Mouse (Mus musculus) neural tube, embryonic 14.5 days (tissue): Measurements from ENCODE around the gene Gm10645. TPM values are rescaled to one million over a fixed set of nuclear protein-coding genes. Genes with fewer than 3 reads are reported as not detected.
A peak's percentile ranks its signal among the peaks of the same experiment; 100 is the strongest.

Experiments
- ATAC-seq: fragments of 200-750 bp; cut with Nextera tagmentation; 2 replicates; pipeline ENCODE4 v1.8.0; 2017; ENCODE audit warnings: low read depth, mild to moderate bottlenecking, moderate TSS enrichment, moderate library complexity
- H3K27ac ChIP-seq: fragments of 300-500 bp; sonication (generic); 2 replicates; pipeline ENCODE4 v1.5.1; 2014; ENCODE audit warnings: low read depth, mild to moderate bottlenecking, control low read depth, low read length, moderate library complexity, mixed read lengths
- H3K27me3 ChIP-seq: fragments of 300-500 bp; sonication (generic); 2 replicates; pipeline ENCODE4 v1.6.1; 2014; ENCODE audit warnings: low read length; ENCODE audit not compliant: control insufficient read depth, insufficient read depth
- H3K36me3 ChIP-seq: fragments of 300-500 bp; sonication (generic); 2 replicates; pipeline ENCODE4 v1.6.1; 2014; ENCODE audit warnings: low read length, mixed read lengths; ENCODE audit not compliant: control insufficient read depth, insufficient read depth
- H3K4me1 ChIP-seq: fragments of 300-500 bp; sonication (generic); 2 replicates; pipeline ENCODE4 v1.6.1; 2014; ENCODE audit warnings: low read length; ENCODE audit not compliant: control insufficient read depth, insufficient read depth
- H3K4me2 ChIP-seq: fragments of 300-500 bp; sonication (generic); 2 replicates; pipeline ENCODE4 v1.6.1; 2014; ENCODE audit warnings: mild to moderate bottlenecking, low read depth, low read length, control low read depth
- H3K4me3 ChIP-seq: fragments of 300-500 bp; sonication (generic); 2 replicates; pipeline ENCODE4 v1.5.1; 2014; ENCODE audit warnings: low read depth, low read length, control low read depth, mixed read lengths
- H3K9ac ChIP-seq: fragments of 300-500 bp; sonication (generic); replicated peaks from 2 replicates; pipeline ENCODE4 v1.6.1; 2014; ENCODE audit warnings: low read depth, mild to moderate bottlenecking, control low read depth, low read length, mixed read lengths
- H3K9me3 ChIP-seq: fragments of 300-500 bp; sonication (generic); 2 replicates; pipeline ENCODE4 v1.6.1; 2016; ENCODE audit warnings: low read length; ENCODE audit not compliant: control insufficient read depth
- WGBS: fragments of 180-500 bp; shearing (Covaris S2); extraction: QIAGEN DNeasy Blood & Tissue Kit; methylation state at CpG from one replicate; pipeline ENCODE4 v1.1.7; 2014; 5-methylcytosine and 5-hydroxymethylcytosine counted together
- polyA plus RNA-seq: library from polyadenylated mRNA; unstranded; fragments of >200 nt; fragmentation: Nextera tagmentation; extraction: Ambion mirVana; gene quantifications from 2 replicates; pipeline ENCODE4 v1.2.1, GENCODE M21; 2014

The Gm10645 gene
- 9.8 and 14.2 TPM in 2 replicates for polyA plus RNA-seq

GRCm38 (mm10) chr8:83165931-83166867 lies at the start of gene Gm10645:
TSS of gene Gm10645 (minus strand) at chr8:83166170.
- peak; percentile 70 for ATAC-seq
- peak within 1 kb of the TSS; percentile 70 for H3K4me2 ChIP-seq
- peak within 1 kb of the TSS; percentile 90 for H3K4me3 ChIP-seq
- peak within 1 kb of the TSS; percentile 94 for H3K27ac ChIP-seq
- no peaks in the 10 kb centered on the region; the same call in 1 of the 2 replicates for H3K27me3 ChIP-seq
- no peaks in the 10 kb centered on the region for H3K9me3 ChIP-seq
- peaks cover 13% of the 10 kb centered on the region for H3K4me1 ChIP-seq
- H3K9ac ChIP-seq = peak within 1 kb of the TSS; percentile 98
- WGBS = 2% methylated on average over 54 of the region's 54 CpGs
- H3K36me3 ChIP-seq = no peaks in the 10 kb centered on the region

GRCm38 (mm10) chr8:83215065-83215464 lies 49.1 kb upstream of the Gm10645 start:
- Histone ChIP-seq H3K27ac (no peak overlapping the region), H3K4me3 (no peak overlapping the region), H3K4me1 (no peaks in the 10 kb centered on the region), H3K27me3 (no peaks in the 10 kb centered on the region), H3K4me2 (no peak overlapping the region), H3K9ac (no peak overlapping the region), H3K9me3 (no peaks in the 10 kb centered on the region), H3K36me3 (no peaks in the 10 kb centered on the region)
- no peak for ATAC-seq
- 80% methylated on average over 5 of the region's 5 CpGs for WGBS

DNA sequence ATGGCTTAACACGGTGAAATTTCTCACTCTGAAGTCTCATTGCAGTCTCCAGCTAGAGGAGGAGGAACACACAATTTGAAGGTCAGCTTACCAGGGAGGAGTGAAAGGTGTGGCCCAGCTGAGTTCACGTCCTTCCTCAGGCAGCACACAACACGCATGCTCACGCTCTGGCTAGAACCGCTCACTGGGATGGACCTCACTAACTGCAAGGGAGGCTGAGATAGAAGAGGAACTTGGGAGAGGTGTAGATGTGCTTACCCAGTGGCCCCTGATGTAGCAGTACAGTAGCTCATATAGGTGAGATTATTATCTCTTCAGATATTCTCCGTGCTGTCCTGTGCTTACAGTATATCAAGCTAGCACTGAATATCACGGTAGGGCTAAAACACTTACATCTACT lies 44.7 kb upstream of the Gm10645 start:
- H3K9ac ChIP-seq = no peak overlapping the region
- 87% methylated on average over 7 of the region's 7 CpGs for WGBS
- H3K9me3 ChIP-seq = no peaks in the 10 kb centered on the region

DNA sequence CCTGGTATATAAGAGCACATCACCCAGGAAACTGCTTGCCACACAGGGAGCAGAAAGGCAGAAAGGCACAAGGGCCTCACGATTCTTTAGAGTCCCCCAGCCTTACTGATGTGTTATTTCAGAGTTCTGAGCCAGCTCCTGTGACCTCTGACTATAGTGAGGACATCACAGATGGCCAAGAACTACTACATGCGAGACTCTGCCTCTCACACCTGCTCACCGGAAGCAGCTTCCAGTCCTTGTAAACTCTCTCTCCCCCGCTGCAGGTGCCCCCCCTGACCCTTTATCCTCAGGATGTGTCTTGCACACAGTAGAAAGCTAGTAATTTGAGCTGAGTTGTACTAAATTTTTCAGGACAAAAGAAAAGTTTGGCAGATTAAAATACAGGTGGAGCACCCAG lies 43.6 kb upstream of the Gm10645 start:
- Histone ChIP-seq H3K4me2 (no peak overlapping the region), H3K27ac (no peak overlapping the region), H3K9me3 (no peaks in the 10 kb centered on the region), H3K4me3 (no peak overlapping the region), H3K27me3 (no peaks in the 10 kb centered on the region), H3K9ac (no peak overlapping the region), H3K36me3 (no peaks in the 10 kb centered on the region), H3K4me1 (no peaks in the 10 kb centered on the region)
- ATAC-seq = no peak
- 70% methylated on average over 4 of the region's 4 CpGs for WGBS

More for the DNA sequence above, 44.7 kb upstream of the Gm10645 start:
- Histone ChIP-seq H3K4me2 (no peak overlapping the region), H3K36me3 (no peaks in the 10 kb centered on the region), H3K27ac (no peak overlapping the region), H3K4me1 (no peaks in the 10 kb centered on the region), H3K27me3 (no peaks in the 10 kb centered on the region), H3K4me3 (no peak overlapping the region)
- no peak for ATAC-seq

DNA sequence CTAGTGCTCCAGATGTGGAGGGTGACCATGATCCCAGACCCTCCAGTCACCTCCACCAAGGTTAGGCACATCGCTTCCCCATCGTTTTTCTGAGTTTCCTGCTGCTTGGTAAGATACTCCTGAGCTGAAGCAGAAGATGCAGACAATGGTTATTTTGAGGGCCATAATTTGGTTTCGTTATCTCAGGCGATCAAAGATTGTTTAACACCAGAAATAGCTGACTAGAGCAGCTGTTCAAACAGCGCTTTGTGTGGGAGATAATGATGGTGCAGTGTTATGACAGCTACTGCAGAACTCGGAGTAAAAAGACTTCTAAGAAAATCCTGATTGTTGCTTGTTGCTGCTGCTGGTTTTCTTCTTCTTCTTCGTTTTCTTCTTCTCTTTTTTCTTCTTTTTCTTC lies 39.9 kb upstream of the Gm10645 start:
- Histone ChIP-seq H3K9me3 (no peaks in the 10 kb centered on the region), H3K27me3 (no peaks in the 10 kb centered on the region), H3K4me1 (no peaks in the 10 kb centered on the region), H3K4me2 (no peak overlapping the region), H3K27ac (no peak overlapping the region), H3K4me3 (no peak overlapping the region), H3K9ac (no peak overlapping the region), H3K36me3 (no peaks in the 10 kb centered on the region)
- 81% methylated on average over 7 of the region's 7 CpGs for WGBS
- no peak for ATAC-seq

DNA sequence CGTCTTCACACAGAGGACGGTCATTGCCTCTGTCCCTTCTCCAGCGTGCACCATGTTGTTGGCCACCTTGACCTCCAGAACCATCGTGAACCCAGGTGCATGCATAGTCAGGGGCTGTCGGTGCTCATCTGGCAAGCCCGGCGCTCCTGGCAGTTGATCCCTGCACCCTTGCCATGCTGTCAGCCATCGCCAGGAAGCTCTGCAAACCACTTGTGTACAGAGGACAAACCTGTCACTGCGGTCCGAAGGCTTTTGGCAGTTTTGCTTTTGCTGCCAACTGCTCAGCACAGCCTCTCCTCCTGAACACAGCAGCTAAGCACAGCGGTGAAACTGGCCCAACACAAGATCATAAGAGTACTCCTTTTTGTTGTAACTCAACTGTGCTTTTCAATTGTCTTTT lies 37.0 kb upstream of the Gm10645 start:
- no peak for ATAC-seq
- Histone ChIP-seq H3K36me3 (no peaks in the 10 kb centered on the region), H3K4me3 (no peak overlapping the region), H3K27ac (no peak overlapping the region), H3K4me2 (no peak overlapping the region), H3K9ac (no peak overlapping the region), H3K27me3 (no peaks in the 10 kb centered on the region), H3K9me3 (no peaks in the 10 kb centered on the region), H3K4me1 (peaks cover 3% of the 10 kb centered on the region; the same call in 1 of the 2 replicates)
- WGBS = 94% methylated on average over 11 of the region's 11 CpGs

DNA sequence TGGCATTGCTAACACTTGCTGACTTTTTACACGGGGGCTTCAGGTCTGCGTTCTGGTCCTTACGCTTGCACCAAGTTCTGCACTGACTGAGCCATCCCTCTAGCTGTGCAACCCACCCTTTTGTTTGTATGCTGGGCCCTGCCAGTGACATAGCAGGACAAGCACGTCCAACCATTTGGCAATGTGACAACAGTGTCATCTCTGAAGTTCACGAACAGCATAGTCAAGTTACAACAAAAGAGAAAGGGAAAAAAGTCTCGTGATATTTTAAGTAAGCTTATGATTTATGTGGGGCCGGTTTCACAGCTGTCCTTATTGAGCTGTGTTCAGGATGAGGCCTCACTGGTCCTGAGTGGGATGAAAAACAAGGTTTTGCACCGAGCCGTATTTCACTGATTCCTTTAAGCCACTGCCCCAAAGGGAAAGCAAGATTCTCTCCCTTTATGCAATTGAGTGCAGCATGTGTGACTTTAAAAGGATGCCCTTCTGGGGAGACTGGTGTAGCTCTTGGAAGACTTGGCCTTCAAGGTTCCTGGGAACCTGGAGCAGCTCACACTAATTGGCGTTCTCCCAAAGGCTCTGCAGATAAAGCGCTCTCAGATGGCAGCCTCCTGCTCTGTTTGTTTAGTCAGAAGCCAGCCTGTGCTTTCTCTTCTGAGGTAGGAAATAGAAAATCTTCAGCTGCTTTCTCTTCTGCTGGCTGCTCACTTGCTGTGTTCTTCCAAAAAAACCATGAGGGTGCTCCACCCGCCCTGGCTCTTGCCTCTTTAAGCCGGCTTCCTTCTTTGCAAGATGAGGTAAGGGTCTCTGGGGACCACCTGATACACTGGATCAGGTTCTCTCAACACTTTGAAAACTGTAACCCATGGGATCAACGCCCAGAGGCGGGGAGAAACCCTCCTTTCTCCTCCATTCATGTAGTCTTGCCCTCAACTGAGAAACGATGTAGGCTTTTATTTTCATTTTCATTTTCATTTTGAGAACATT lies 34.5 kb upstream of the Gm10645 start:
- Histone ChIP-seq H3K4me3 (no peak overlapping the region), H3K36me3 (no peaks in the 10 kb centered on the region), H3K27ac (no peak overlapping the region), H3K9ac (no peak overlapping the region), H3K4me2 (no peak overlapping the region), H3K4me1 (peaks cover 14% of the 10 kb centered on the region; the same call in 1 of the 2 replicates), H3K9me3 (no peaks in the 10 kb centered on the region), H3K27me3 (no peaks in the 10 kb centered on the region)
- no peak for ATAC-seq
- WGBS = 79% methylated on average over 16 of the region's 16 CpGs

DNA sequence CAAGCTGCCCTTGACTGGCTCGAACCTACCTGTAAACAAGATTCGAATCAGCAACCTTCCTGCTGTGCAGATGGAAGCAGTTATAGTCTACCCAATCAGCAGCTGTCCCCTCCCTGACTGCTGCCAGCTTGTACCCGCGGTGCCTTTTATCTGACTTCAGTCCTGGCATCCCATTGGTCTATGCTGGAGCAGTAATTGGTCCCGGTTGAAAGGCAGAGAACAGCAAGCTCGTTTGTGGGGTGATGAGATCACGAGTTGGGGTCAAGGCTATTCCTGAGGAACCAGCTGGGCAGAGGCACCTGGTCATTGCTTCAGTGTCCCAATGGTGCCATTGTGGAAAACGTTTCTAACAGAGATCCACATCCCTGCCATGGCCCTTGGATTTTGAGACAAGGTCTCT lies 33.7 kb upstream of the Gm10645 start:
- no peaks in the 10 kb centered on the region for H3K27me3 ChIP-seq
- H3K4me3 ChIP-seq = no peak overlapping the region
- no peak overlapping the region for H3K27ac ChIP-seq
- no peaks in the 10 kb centered on the region for H3K36me3 ChIP-seq
- H3K4me1 ChIP-seq = peaks cover 14% of the 10 kb centered on the region; the same call in 1 of the 2 replicates
- no peak overlapping the region for H3K9ac ChIP-seq
- H3K9me3 ChIP-seq = no peaks in the 10 kb centered on the region
- 60% methylated on average over 8 of the region's 8 CpGs for WGBS
- H3K4me2 ChIP-seq = no peak overlapping the region
- ATAC-seq = peak; percentile 59; the same call in 1 of the 2 replicates
